Mouse (Mus musculus) hindbrain, embryonic 11.5 days (tissue): Measurements from ENCODE around the gene Tesk1. TPM values are rescaled to one million over a fixed set of nuclear protein-coding genes. Genes with fewer than 3 reads are reported as not detected.

Experiments used
- ATAC-seq: fragments of 200-750 bp; cut with Nextera tagmentation; 2 replicates; pipeline ENCODE4 v1.8.0; 2017; ENCODE audit warnings: mild to moderate bottlenecking, moderate TSS enrichment, moderate library complexity; ENCODE audit not compliant: low FRiP score
- DNase-seq: peaks from one replicate; pipeline ENCODE4 v3.0.0-alpha.2; 2015; ENCODE audit warnings: low spot score
- H3K27ac ChIP-seq: fragments of 300-500 bp; sonication (generic); 2 replicates; pipeline ENCODE4 v1.5.1; 2014; ENCODE audit warnings: mild to moderate bottlenecking, low read depth, low read length
- H3K27me3 ChIP-seq: fragments of 300-500 bp; sonication (generic); 2 replicates; pipeline ENCODE4 v1.6.1; 2014; ENCODE audit warnings: mild to moderate bottlenecking, low read length, moderate library complexity, mixed read lengths; ENCODE audit not compliant: control insufficient read depth, insufficient read depth
- H3K36me3 ChIP-seq: fragments of 300-500 bp; sonication (generic); 2 replicates; pipeline ENCODE4 v1.6.1; 2014; ENCODE audit warnings: mild to moderate bottlenecking, low read length, moderate library complexity, mixed read lengths; ENCODE audit not compliant: control insufficient read depth, insufficient read depth
- H3K4me1 ChIP-seq: fragments of 300-500 bp; sonication (generic); replicated peaks from 2 replicates; pipeline ENCODE4 v1.6.1; 2014; ENCODE audit warnings: low read length, mixed read lengths; ENCODE audit not compliant: control insufficient read depth, insufficient read depth
- H3K4me2 ChIP-seq: fragments of 300-500 bp; sonication (generic); replicated peaks from 2 replicates; pipeline ENCODE4 v1.6.1; 2014; ENCODE audit warnings: mild to moderate bottlenecking, low read depth, low read length
- H3K4me3 ChIP-seq: fragments of 300-500 bp; sonication (generic); 2 replicates; pipeline ENCODE4 v1.5.1; 2014; ENCODE audit warnings: low read depth, low read length
- H3K9ac ChIP-seq: fragments of 300-500 bp; sonication (generic); 2 replicates; pipeline ENCODE4 v1.6.1; 2014; ENCODE audit warnings: low read depth, low read length
- H3K9me3 ChIP-seq: fragments of 300-500 bp; sonication (generic); 2 replicates; pipeline ENCODE4 v1.6.1; 2016; ENCODE audit warnings: low read length; ENCODE audit not compliant: control insufficient read depth
- WGBS: fragments of 180-500 bp; shearing (Covaris S2); extraction: QIAGEN DNeasy Blood & Tissue Kit; methylation state at CpG from one replicate; pipeline ENCODE4 v1.1.7; 2014; 5-methylcytosine and 5-hydroxymethylcytosine counted together
- polyA plus RNA-seq: library from polyadenylated mRNA; unstranded; fragments of >200 nt; fragmentation: Nextera tagmentation; extraction: Ambion mirVana; gene quantifications from 2 replicates; pipeline ENCODE4 v1.2.1, GENCODE M21; 2014

The Tesk1 gene
- polyA plus RNA-seq, 1 experiment from 2014 or later, result 10.1 TPM

- ATAC-seq (no peak), DNase-seq (no peak)
- Histone ChIP-seq H3K4me3 (no peak overlapping the region), H3K9ac (no peak overlapping the region), H3K27ac (no peak overlapping the region), H3K27me3 (no peaks in the 10 kb centered on the region), H3K9me3 (no peaks in the 10 kb centered on the region), H3K4me1 (no peaks in the 10 kb centered on the region), H3K4me2 (no peak overlapping the region), H3K36me3 (no peaks in the 10 kb centered on the region)
- 89% methylated on average over 5 of the region's 5 CpGs for WGBS
Observed at GRCm38 (mm10) chr4:43490801-43491200, 49.1 kb downstream of the Tesk1 start.

GRCm38 (mm10) chr4:43492101-43492820, 50.5 kb downstream of the Tesk1 start:
- Histone ChIP-seq H3K36me3 (no peaks in the 10 kb centered on the region), H3K4me1 (no peaks in the 10 kb centered on the region), H3K4me2 (peak overlapping the region; percentile 3; the same call in 1 of the 2 replicates), H3K9ac (no peak overlapping the region), H3K27me3 (no peaks in the 10 kb centered on the region), H3K4me3 (peak overlapping the region; percentile 64; the same call in 1 of the 2 replicates), H3K9me3 (no peaks in the 10 kb centered on the region), H3K27ac (no peak overlapping the region)
- ATAC-seq, result no peak; the same call in 1 of the 2 replicates
- 52% methylated on average over 12 of the region's 12 CpGs for WGBS
- DNase-seq, result no peak

- Histone ChIP-seq H3K4me2 (peak within 1 kb of the TSS; percentile 60), H3K27ac (peak within 1 kb of the TSS; percentile 84), H3K27me3 (no peaks in the 10 kb centered on the region), H3K4me3 (peak within 1 kb of the TSS; percentile 64), H3K36me3 (no peaks in the 10 kb centered on the region), H3K4me1 (no peaks in the 10 kb centered on the region; the same call in 1 of the 2 replicates), H3K9me3 (no peaks in the 10 kb centered on the region), H3K9ac (peak within 1 kb of the TSS; percentile 71)
- WGBS, result 1% methylated on average over 25 of the region's 25 CpGs
- DNase-seq (peak; percentile 89), ATAC-seq (peak; percentile 97)
Observed at GRCm38 (mm10) chr4:43492821-43493185, 51.1 kb downstream of the Tesk1 start, which contains the start of gene Ccdc107. Gene Ccdc107 (plus strand): TSS chr4:43492900.

- Histone ChIP-seq H3K36me3 (no peaks in the 10 kb centered on the region), H3K9ac (peak overlapping the region; percentile 71), H3K9me3 (no peaks in the 10 kb centered on the region), H3K4me1 (no peaks in the 10 kb centered on the region; the same call in 1 of the 2 replicates), H3K27ac (peak overlapping the region; percentile 84), H3K4me2 (peak overlapping the region; percentile 60), H3K27me3 (no peaks in the 10 kb centered on the region), H3K4me3 (peak overlapping the region; percentile 64)
- DNase-seq, result peak; percentile 99
- peak; percentile 91 for ATAC-seq
- under 1% methylated on average over 47 of the region's 47 CpGs for WGBS
Observed at GRCm38 (mm10) chr4:43493186-43493845, 51.6 kb downstream of the Tesk1 start.

GRCm38 (mm10) chr4:43493846-43494240, 52.1 kb downstream of the Tesk1 start:
- Histone ChIP-seq H3K27ac (no peak overlapping the region), H3K4me1 (peaks cover 5% of the 10 kb centered on the region; the same call in 1 of the 2 replicates), H3K4me3 (peak overlapping the region; percentile 64), H3K36me3 (no peaks in the 10 kb centered on the region), H3K4me2 (peak overlapping the region; percentile 60), H3K9me3 (no peaks in the 10 kb centered on the region), H3K27me3 (no peaks in the 10 kb centered on the region), H3K9ac (peak overlapping the region; percentile 71)
- DNase-seq, result no peak
- ATAC-seq, result no peak
- WGBS, result 4% methylated on average over 9 of the region's 9 CpGs

- Histone ChIP-seq H3K27me3 (no peaks in the 10 kb centered on the region), H3K4me3 (no peak overlapping the region), H3K4me1 (peaks cover 5% of the 10 kb centered on the region; the same call in 1 of the 2 replicates), H3K9ac (no peak overlapping the region), H3K9me3 (no peaks in the 10 kb centered on the region), H3K36me3 (no peaks in the 10 kb centered on the region), H3K4me2 (no peak overlapping the region), H3K27ac (no peak overlapping the region)
- DNase-seq (no peak), ATAC-seq (no peak)
- WGBS, result 60% methylated on average over 6 of the region's 6 CpGs
Observed at GRCm38 (mm10) chr4:43496587-43496986, 54.8 kb downstream of the Tesk1 start.

GRCm38 (mm10) chr4:43497405-43497804, 55.7 kb downstream of the Tesk1 start:
- WGBS, result 94% methylated on average over 8 of the region's 8 CpGs
- no peak overlapping the region for H3K4me3 ChIP-seq
- no peak overlapping the region for H3K4me2 ChIP-seq
- ATAC-seq, result no peak
- H3K9me3 ChIP-seq, result no peaks in the 10 kb centered on the region
- no peaks in the 10 kb centered on the region for H3K27me3 ChIP-seq
- H3K27ac ChIP-seq, result no peak overlapping the region
- H3K36me3 ChIP-seq, result no peaks in the 10 kb centered on the region
- no peak for DNase-seq
- peaks cover 5% of the 10 kb centered on the region; the same call in 1 of the 2 replicates for H3K4me1 ChIP-seq
- no peak overlapping the region for H3K9ac ChIP-seq
